Mouse (Mus musculus): ENCODE measurements at regions not wholly inside any gene's neighbourhood (a gene's known extent, or its start where the extent isn't known, plus 50 kb on each side); places are given as distances from the start of the nearest gene placed in this dataset.
A peak's percentile ranks its signal among the peaks of the same experiment; 100 is the strongest.

DNA sequence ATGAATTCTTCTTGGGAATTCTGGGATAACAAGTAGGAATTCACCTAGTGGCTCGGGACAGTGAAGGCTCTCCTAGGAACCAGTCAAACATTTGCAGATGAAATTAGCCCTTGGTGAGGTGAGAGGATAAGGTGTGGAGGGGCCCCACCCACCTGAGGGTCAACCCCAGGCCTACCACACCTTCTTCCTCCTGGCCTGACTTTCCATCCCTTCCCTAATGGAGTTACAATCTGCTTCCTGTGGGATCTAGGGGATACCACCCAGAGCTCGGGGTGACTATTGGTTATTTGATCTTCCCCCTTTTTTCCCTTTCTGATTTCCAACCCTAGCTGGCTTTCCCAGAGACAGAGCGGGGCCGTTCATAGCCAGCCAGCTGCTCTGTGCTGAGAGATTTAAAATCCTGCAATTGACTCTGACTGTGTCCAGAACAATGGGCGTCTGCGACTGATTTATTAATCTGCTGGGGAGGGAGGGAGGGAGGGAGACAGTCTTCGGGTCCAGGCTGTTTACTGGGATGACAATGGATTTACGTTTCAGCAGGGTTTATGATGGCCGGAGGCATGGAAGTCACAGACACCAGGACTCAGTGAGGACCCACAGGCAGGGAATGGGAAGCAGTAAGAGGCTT, 69.0 kb downstream of the Gm525 start:
- ATAC-seq, result no peak
- Histone ChIP-seq H3K4me2 (replicated peaks) (0 out of 2 replicates have a peak overlapping the region, but pooled peaks have one; percentile 2), H3K4me3 (replicated peaks) (no peak overlapping the region), H3K27me3 (no peaks in the 10 kb centered on the region), H3K27ac (no peak overlapping the region), H3K9me3 (no peaks in the 10 kb centered on the region), H3K9ac (replicated peaks) (no peak overlapping the region), H3K4me1 (replicated peaks) (peaks cover 12% of the 10 kb centered on the region), H3K36me3 (no peaks in the 10 kb centered on the region)
- WGBS, result 34% methylated on average over 9 of the region's 9 CpGs

Data from midbrain, embryonic 13.5 days (tissue).